Mouse (Mus musculus) limb, embryonic 11.5 days (tissue): ENCODE data around the gene Zfp217. TPM values are rescaled to one million over a fixed set of nuclear protein-coding genes. Genes with fewer than 3 reads are reported as not detected.

ENCODE experiments used
- ATAC-seq: fragments of 200-750 bp; cut with Nextera tagmentation; 2 replicates; pipeline ENCODE4 v1.8.0; 2017; ENCODE audit warnings: low read depth; ENCODE audit not compliant: insufficient number of reproducible peaks, low FRiP score, low TSS enrichment
- DNase-seq: peaks from one replicate; pipeline ENCODE4 v3.0.0-alpha.2; 2015; ENCODE audit warnings: low spot score
- H3K27ac ChIP-seq: fragments of 300-500 bp; sonication (generic); replicated peaks from 2 replicates; pipeline ENCODE4 v1.5.1; 2014; ENCODE audit warnings: low read depth, mild to moderate bottlenecking, low read length
- H3K27me3 ChIP-seq: fragments of 300-500 bp; sonication (generic); 2 replicates; pipeline ENCODE4 v1.6.1; 2014; ENCODE audit warnings: mild to moderate bottlenecking, low read length, mixed read lengths; ENCODE audit not compliant: control insufficient read depth, insufficient read depth
- H3K36me3 ChIP-seq: fragments of 300-500 bp; sonication (generic); 2 replicates; pipeline ENCODE4 v1.6.1; 2014; ENCODE audit warnings: mild to moderate bottlenecking, low read length, moderate library complexity, mixed read lengths; ENCODE audit not compliant: control insufficient read depth, insufficient read depth
- H3K4me1 ChIP-seq: fragments of 300-500 bp; sonication (generic); 2 replicates; pipeline ENCODE4 v1.6.1; 2014; ENCODE audit warnings: low read length, mixed read lengths; ENCODE audit not compliant: control insufficient read depth, insufficient read depth
- H3K4me2 ChIP-seq: fragments of 300-500 bp; sonication (generic); 2 replicates; pipeline ENCODE4 v1.6.1; 2014; ENCODE audit warnings: low read depth, mild to moderate bottlenecking, moderate library complexity; ENCODE audit not compliant: severe bottlenecking
- H3K4me3 ChIP-seq: fragments of 300-500 bp; sonication (generic); 2 replicates; pipeline ENCODE4 v1.5.1; 2014; ENCODE audit warnings: low read depth, low read length
- H3K9ac ChIP-seq: fragments of 300-500 bp; sonication (generic); 2 replicates; pipeline ENCODE4 v1.6.1; 2014; ENCODE audit warnings: mild to moderate bottlenecking, low read length
- H3K9me3 ChIP-seq: fragments of 300-500 bp; sonication (generic); 2 replicates; pipeline ENCODE4 v1.6.1; 2016; ENCODE audit warnings: low read length; ENCODE audit not compliant: control insufficient read depth
- WGBS: fragments of 180-500 bp; shearing (Covaris S2); extraction: QIAGEN DNeasy Blood & Tissue Kit; methylation state at CpG from one replicate; pipeline ENCODE4 v1.1.7; 2014; 5-methylcytosine and 5-hydroxymethylcytosine counted together
- polyA plus RNA-seq: library from polyadenylated mRNA; unstranded; fragments of >200 nt; fragmentation: Nextera tagmentation; extraction: Ambion mirVana; gene quantifications from 2 replicates; pipeline ENCODE4 v1.2.1, GENCODE M21; 2014

The Zfp217 gene
- polyA plus RNA-seq, result 4.9 and 5.2 TPM in 2 replicates

DNA sequence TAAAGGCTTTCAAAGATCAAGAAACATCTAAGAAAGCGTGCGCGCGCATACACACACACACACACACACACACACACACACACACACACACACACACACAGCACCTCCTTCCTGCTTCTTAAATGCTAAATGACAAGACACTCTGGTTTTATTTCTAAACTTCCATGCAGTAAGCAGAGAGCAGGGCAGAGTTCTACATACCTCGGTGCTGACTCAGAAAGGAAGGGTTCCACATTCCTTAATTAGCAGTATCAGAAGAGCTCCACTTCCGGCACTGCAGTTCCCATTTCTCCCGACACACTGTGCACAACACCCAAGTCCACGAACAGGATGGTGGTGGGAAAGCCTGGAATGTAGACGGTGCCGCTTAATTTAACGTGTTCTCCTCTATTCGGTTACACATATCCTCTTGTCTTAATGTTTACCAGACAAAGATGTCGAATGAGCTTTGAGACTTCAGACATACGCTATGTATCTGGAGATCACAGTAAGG lies at the start of gene Zfp217:
Gene Zfp217, minus strand, starts transcription at position 443 of the 493 bp plus-strand sequence.
- H3K4me2 ChIP-seq, result no peak within 1 kb of the TSS
- no peaks in the 10 kb centered on the region for H3K4me1 ChIP-seq
- DNase-seq (no peak), ATAC-seq (no peak)
- 52% methylated on average over 14 of the region's 14 CpGs for WGBS
- H3K27ac ChIP-seq, result no peak within 1 kb of the TSS
- H3K27me3 ChIP-seq, result no peaks in the 10 kb centered on the region
- no peak within 1 kb of the TSS for H3K4me3 ChIP-seq
- no peaks in the 10 kb centered on the region for H3K9me3 ChIP-seq
- H3K36me3 ChIP-seq, result no peaks in the 10 kb centered on the region
- no peak within 1 kb of the TSS for H3K9ac ChIP-seq

DNA sequence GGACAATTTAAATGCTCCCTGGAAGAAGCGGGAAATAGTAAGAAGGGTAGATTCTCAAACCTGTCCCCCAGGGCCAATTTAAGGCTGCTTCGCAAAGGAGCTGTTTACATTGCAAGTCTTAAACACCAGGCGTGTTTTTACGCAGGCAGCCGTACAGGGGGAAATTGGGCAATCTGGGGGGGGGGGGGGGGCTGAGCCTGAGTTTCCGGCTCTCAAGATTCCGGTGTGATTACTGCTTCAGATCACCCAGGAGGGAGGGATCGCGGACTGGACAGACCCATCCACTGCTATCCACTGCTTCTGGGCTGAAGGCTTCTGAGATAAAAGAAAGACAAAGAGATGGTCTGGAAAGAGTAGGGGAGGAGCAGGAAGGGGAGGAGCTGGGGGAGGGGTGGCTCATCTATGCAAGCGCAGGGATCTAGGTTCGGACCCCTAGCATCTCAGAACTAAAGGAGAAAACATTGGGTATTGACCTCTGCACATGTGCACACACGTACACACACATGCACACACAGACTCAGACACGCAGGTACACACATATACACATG lies 47.7 kb upstream of the Zfp217 start:
- no peaks in the 10 kb centered on the region for H3K9me3 ChIP-seq
- ATAC-seq (no peak), DNase-seq (no peak)
- H3K4me1 ChIP-seq, result peaks cover 4% of the 10 kb centered on the region; the same call in 1 of the 2 replicates
- no peaks in the 10 kb centered on the region for H3K36me3 ChIP-seq
- no peak overlapping the region for H3K9ac ChIP-seq
- WGBS, result 65% methylated on average over 13 of the region's 13 CpGs
- no peak overlapping the region for H3K4me3 ChIP-seq
- no peak overlapping the region for H3K4me2 ChIP-seq
- no peaks in the 10 kb centered on the region for H3K27me3 ChIP-seq
- H3K27ac ChIP-seq, result no peak overlapping the region

DNA sequence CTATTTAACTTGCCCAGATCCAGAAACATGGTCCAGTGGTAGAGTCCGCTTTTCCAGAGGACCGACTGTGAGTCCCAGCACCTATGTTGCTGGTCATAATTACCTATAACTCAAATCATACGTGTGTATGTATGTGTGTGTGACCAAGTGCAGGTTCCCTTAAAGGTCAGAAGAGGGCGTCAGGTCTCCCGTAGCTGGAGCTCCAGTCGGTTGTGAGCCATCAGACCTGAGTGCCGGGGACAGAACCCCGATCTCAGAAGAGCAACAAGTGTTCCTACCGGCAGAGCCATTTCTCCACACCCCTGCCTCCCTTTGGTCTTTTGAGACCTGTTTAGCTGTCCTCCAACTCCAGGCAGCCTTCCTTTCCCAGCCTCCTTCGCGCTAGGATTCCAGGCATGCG lies 46.9 kb upstream of the Zfp217 start:
- Histone ChIP-seq H3K4me1 (peaks cover 4% of the 10 kb centered on the region; the same call in 1 of the 2 replicates), H3K27me3 (no peaks in the 10 kb centered on the region), H3K36me3 (no peaks in the 10 kb centered on the region), H3K9ac (no peak overlapping the region), H3K9me3 (no peaks in the 10 kb centered on the region), H3K4me3 (no peak overlapping the region), H3K27ac (no peak overlapping the region), H3K4me2 (no peak overlapping the region)
- WGBS, result 94% methylated on average over 12 of the region's 12 CpGs
- ATAC-seq (no peak), DNase-seq (no peak)

DNA sequence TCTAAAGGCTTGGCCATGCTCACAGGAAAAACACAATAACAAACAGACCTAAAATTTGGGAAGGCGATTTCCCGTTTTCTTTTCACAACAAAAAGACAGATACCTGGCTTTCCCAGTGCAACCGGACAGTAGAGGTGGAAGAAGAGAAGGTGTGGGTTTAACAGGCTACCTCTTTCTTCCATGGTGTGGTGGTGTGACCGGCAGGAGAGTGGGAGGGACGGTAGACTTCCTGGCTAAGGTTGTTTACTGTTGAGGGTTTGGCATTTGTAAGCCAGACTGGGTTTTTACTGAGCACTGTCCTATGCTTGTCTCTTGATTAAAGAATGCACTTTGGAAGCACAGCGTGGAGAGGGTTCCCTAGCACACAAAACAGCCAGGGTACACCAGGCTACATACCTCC lies 45.9 kb upstream of the Zfp217 start:
- DNase-seq (no peak), ATAC-seq (no peak)
- no peak overlapping the region for H3K4me3 ChIP-seq
- no peak overlapping the region for H3K4me2 ChIP-seq
- WGBS, result 43% methylated on average over 6 of the region's 6 CpGs
- H3K27ac ChIP-seq, result no peak overlapping the region
- H3K36me3 ChIP-seq, result no peaks in the 10 kb centered on the region
- H3K9me3 ChIP-seq, result no peaks in the 10 kb centered on the region
- peaks cover 4% of the 10 kb centered on the region; the same call in 1 of the 2 replicates for H3K4me1 ChIP-seq
- H3K27me3 ChIP-seq, result no peaks in the 10 kb centered on the region
- no peak overlapping the region for H3K9ac ChIP-seq

DNA sequence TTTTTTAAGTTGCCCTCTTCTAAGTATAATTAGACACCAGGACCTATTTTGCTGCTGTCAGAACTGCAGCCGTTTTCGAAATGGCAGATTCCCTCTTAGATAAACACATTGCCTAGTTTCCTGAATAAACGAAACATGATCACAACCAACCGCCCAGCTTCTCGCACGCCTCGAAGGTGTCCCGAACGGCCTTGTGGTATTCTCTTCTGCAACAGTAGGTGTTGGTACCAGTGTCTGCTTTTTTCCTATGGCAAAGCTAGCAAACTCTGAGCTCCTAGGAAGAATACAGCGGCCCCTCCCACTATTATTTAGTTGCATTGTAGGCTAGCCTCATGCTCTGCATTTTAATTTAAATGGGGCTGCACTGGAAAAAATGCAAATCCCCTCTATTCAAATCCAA lies 45.3 kb upstream of the Zfp217 start:
- no peaks in the 10 kb centered on the region for H3K36me3 ChIP-seq
- no peak overlapping the region for H3K9ac ChIP-seq
- peaks cover 4% of the 10 kb centered on the region; the same call in 1 of the 2 replicates for H3K4me1 ChIP-seq
- no peak for ATAC-seq
- no peak overlapping the region for H3K4me3 ChIP-seq
- 0 out of 2 replicates have a peak overlapping the region, but pooled peaks have one; percentile 27 for H3K4me2 ChIP-seq
- WGBS, result 9% methylated on average over 10 of the region's 10 CpGs
- DNase-seq, result peak; percentile 43
- H3K27ac ChIP-seq, result no peak overlapping the region
- no peaks in the 10 kb centered on the region for H3K9me3 ChIP-seq
- no peaks in the 10 kb centered on the region for H3K27me3 ChIP-seq

DNA sequence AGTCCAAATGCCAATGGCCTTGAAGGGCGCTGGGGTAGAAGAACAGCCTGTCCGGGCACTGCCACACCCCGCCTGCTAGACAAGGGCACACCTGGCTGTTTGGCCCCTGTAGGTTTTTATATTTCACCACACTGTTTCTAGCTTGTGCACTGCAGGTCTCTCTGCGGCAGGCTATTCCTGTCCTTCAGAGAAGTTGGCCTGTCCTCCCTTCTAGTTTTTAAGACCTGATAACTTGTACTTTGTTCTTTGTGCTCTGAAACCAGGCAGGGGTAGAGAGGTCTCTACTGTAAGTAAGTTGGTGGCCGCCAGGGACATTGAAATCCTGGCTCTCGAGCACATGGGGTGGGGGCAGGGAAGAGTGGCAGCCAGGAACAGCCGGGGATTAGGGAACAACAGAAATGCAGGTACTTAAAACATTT lies 44.8 kb upstream of the Zfp217 start:
- Histone ChIP-seq H3K9ac (peak overlapping the region; percentile 27; the same call in 1 of the 2 replicates), H3K36me3 (no peaks in the 10 kb centered on the region)

DNA sequence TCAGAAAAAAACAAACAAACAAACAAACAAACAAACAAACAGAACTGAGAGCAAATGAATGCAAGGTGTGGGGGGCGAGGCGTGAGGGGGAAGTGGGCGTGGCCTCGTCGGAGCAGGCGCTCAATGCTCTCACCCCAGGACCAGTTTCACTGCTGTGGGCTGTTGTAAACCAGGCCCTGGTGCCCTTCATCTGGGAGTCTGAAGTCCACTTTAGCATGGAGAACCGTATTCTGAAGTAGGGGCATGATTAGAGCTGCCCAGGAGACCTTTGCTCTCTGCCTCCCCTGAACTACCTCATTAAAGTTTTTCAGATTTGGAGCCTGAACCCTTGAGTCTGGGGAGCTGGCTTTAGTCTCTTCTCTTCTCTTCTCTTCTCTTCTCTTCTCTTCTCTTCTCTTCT lies 40.8 kb upstream of the Zfp217 start:
- Histone ChIP-seq H3K27me3 (no peaks in the 10 kb centered on the region), H3K27ac (no peak overlapping the region), H3K36me3 (no peaks in the 10 kb centered on the region), H3K9me3 (no peaks in the 10 kb centered on the region), H3K4me1 (peaks cover 4% of the 10 kb centered on the region; the same call in 1 of the 2 replicates), H3K4me3 (no peak overlapping the region), H3K4me2 (no peak overlapping the region), H3K9ac (no peak overlapping the region)
- DNase-seq (no peak), ATAC-seq (no peak)
- 78% methylated on average over 7 of the region's 7 CpGs for WGBS

More for the DNA sequence above, 44.8 kb upstream of the Zfp217 start:
- 34% methylated on average over 7 of the region's 7 CpGs for WGBS
- DNase-seq (peak; percentile 66), ATAC-seq (no peak)
- Histone ChIP-seq H3K4me3 (no peak overlapping the region), H3K27me3 (no peaks in the 10 kb centered on the region), H3K4me2 (no peak overlapping the region), H3K27ac (no peak overlapping the region), H3K9me3 (no peaks in the 10 kb centered on the region), H3K4me1 (peaks cover 4% of the 10 kb centered on the region; the same call in 1 of the 2 replicates)

DNA sequence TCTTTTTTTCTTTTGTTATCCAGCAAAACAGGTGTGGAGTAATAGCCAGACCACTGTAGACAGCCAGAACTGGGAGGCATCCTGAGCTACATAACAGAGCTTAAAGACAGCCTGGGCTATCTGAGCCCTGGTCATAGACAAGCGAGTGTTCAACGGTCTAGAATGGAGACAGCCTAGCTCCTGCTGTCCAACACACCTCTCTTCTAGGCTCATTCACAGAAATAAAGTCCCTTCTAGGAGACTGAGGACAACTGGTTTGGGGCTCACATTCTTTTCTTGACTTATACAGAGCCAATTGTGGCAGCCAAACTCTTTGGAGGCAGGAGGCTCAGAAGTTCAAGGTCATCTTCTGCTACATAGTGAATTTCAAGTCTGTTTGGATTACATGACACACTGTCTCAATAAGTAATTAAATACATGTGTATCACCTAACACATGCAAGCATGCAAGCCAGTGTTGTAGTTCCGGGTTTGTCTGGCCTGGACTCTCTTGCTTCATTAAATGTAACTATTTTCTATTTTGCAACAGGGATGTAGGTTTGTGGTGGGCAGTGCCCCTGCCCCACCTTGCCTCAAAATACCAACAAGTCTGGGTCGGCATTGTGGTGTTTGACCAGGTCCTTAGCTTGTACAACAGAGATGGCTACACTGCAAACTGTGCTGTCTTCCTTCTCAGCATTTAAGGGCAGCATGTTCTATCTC lies 37.4 kb upstream of the Zfp217 start:
- no peaks in the 10 kb centered on the region for H3K36me3 ChIP-seq
- 68% methylated on average over 4 of the region's 4 CpGs for WGBS
- H3K4me1 ChIP-seq, result no peaks in the 10 kb centered on the region
- no peaks in the 10 kb centered on the region for H3K9me3 ChIP-seq
- H3K4me3 ChIP-seq, result no peak overlapping the region; the same call in 1 of the 2 replicates
- H3K27ac ChIP-seq, result no peak overlapping the region
- H3K27me3 ChIP-seq, result no peaks in the 10 kb centered on the region
- ATAC-seq, result no peak
- H3K9ac ChIP-seq, result no peak overlapping the region; the same call in 1 of the 2 replicates
- DNase-seq, result no peak
- H3K4me2 ChIP-seq, result peak overlapping the region; percentile 42; the same call in 1 of the 2 replicates
